Mouse (Mus musculus) hindbrain, postnatal 0 days (tissue): Measurements from ENCODE around the gene Lrfn1. TPM values are rescaled to one million over a fixed set of nuclear protein-coding genes. Genes with fewer than 3 reads are reported as not detected.

Experiments
- ATAC-seq: fragments of 200-750 bp; cut with Nextera tagmentation; 2 replicates; pipeline ENCODE4 v1.8.0; 2017; ENCODE audit warnings: mild to moderate bottlenecking, moderate TSS enrichment, moderate library complexity
- DNase-seq: peaks from one replicate; pipeline ENCODE4 v3.0.0-alpha.2; 2015; ENCODE audit warnings: low spot score
- H3K27ac ChIP-seq: fragments of 300-500 bp; sonication (generic); 2 replicates; pipeline ENCODE4 v1.5.1; 2014; ENCODE audit warnings: mild to moderate bottlenecking
- H3K27me3 ChIP-seq: fragments of 300-500 bp; sonication (generic); 2 replicates; pipeline ENCODE4 v1.6.1; 2014; ENCODE audit warnings: low read length, mixed read lengths; ENCODE audit not compliant: insufficient read depth
- H3K36me3 ChIP-seq: fragments of 300-500 bp; sonication (generic); 2 replicates; pipeline ENCODE4 v1.6.1; 2014; ENCODE audit warnings: low read length, mixed read lengths; ENCODE audit not compliant: insufficient read depth
- H3K4me1 ChIP-seq: fragments of 300-500 bp; sonication (generic); 2 replicates; pipeline ENCODE4 v1.6.1; 2014; ENCODE audit warnings: antibody characterized with exemption, low read length, mixed read lengths; ENCODE audit not compliant: insufficient read depth
- H3K4me2 ChIP-seq: fragments of 300-500 bp; sonication (generic); 2 replicates; pipeline ENCODE4 v1.6.1; 2014; ENCODE audit warnings: low read depth, mild to moderate bottlenecking, low read length, moderate library complexity, mixed read lengths
- H3K4me3 ChIP-seq: fragments of 300-500 bp; sonication (generic); 2 replicates; pipeline ENCODE4 v1.5.1; 2014; ENCODE audit warnings: low read length
- H3K9ac ChIP-seq: fragments of 300-500 bp; sonication (generic); replicated peaks from 2 replicates; pipeline ENCODE4 v1.6.1; 2014; ENCODE audit warnings: mild to moderate bottlenecking, low read length, moderate library complexity, mixed read lengths
- H3K9me3 ChIP-seq: fragments of 300-500 bp; sonication (generic); 2 replicates; pipeline ENCODE4 v1.6.1; 2016; ENCODE audit warnings: low read length, mixed read lengths
- CTCF ChIP-seq: IDR thresholded peaks from 2 replicates; pipeline ENCODE4 v1.5.1; 2016; ENCODE audit warnings: antibody characterized with exemption, control low read depth, low read depth
- WGBS: fragments of 180-500 bp; shearing (Covaris S2); extraction: QIAGEN DNeasy Blood & Tissue Kit; methylation state at CpG from one replicate; pipeline ENCODE4 v1.1.7; 2014; 5-methylcytosine and 5-hydroxymethylcytosine counted together
- polyA plus RNA-seq: library from polyadenylated mRNA; unstranded; fragments of >200 nt; fragmentation: Nextera tagmentation; extraction: Ambion mirVana; gene quantifications from 2 replicates; pipeline ENCODE4 v1.2.1, GENCODE M21; 2015
- total RNA-seq: library from RNA; depleted of rRNA; stranded (reverse); fragments of >200 nt; gene quantifications from 2 replicates; pipeline ENCODE4 v1.2.3, GENCODE M21; 2014; rRNA removed

The Lrfn1 gene
- 140 and 160 TPM in 2 replicates for total RNA-seq
- polyA plus RNA-seq, result 15.5 and 18.0 TPM in 2 replicates

DNA sequence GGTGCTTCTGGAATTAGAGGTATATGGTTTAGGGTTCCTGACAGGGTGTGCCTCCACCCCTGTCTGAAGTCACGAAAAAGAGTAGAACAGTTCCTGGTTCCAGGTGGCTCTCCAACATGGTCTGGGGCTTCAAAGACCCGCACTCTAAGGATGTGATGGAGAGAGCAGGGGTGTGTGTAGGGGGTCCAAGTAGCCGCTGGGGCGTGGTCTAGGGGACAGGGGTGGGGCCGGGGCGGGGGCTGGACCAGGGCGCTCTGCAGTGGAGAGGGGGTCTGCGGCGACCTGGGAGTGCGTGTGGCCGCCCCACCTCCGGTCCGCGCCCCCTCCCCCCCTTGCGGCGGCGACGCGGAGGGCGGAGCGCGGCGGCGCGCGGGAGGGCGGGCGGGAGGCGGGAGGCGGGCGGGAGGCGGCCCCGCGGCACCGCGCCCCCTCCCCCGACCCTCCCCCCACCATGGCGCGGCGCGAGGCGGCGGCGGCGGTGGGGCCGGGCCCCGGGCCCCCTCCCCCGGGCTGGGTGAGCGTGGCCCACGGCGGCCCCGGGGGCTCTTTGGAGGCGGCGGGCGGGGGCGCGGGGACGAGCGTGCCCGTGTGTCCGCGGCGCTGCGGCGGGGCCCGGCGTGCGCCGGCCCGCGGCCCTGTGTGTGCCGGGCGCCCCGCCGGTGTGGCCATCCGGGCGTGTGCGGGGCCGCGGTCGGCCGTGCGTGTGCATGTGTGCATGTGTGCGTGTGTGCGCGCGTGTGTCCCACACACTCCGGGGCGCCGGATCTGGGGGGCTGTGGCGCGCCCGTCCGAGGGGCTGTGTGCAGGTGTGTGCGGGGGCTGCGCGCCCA lies at the start of gene Lrfn1:
Lrfn1 (plus strand) TSS at position 450 of the 830 bp plus-strand sequence.
- Histone ChIP-seq H3K9me3 (no peaks in the 10 kb centered on the region), H3K27ac (peak within 1 kb of the TSS; percentile 77), H3K27me3 (no peaks in the 10 kb centered on the region), H3K36me3 (no peaks in the 10 kb centered on the region), H3K4me1 (no peaks in the 10 kb centered on the region; the same call in 1 of the 2 replicates), H3K4me2 (peak within 1 kb of the TSS; percentile 79), H3K4me3 (peak within 1 kb of the TSS; percentile 83), H3K9ac (peak within 1 kb of the TSS; percentile 90)
- WGBS, result under 1% methylated on average over 30 of the region's 97 CpGs
- peak; percentile 78 for ATAC-seq
- TF ChIP-seq CTCF, result no peak
- DNase-seq, result peak; percentile 70

GRCm38 (mm10) chr7:28410841-28411475 lies 40.8 kb upstream of the Lrfn1 start:
- Histone ChIP-seq H3K27ac (no peak overlapping the region), H3K4me1 (no peaks in the 10 kb centered on the region), H3K36me3 (peaks cover 50% of the 10 kb centered on the region), H3K9me3 (no peaks in the 10 kb centered on the region), H3K9ac (no peak overlapping the region), H3K4me3 (no peak overlapping the region), H3K27me3 (no peaks in the 10 kb centered on the region), H3K4me2 (no peak overlapping the region)
- ATAC-seq (no peak), DNase-seq (no peak)
- WGBS, result 82% methylated on average over 3 of the region's 3 CpGs
- TF ChIP-seq CTCF, result no peak

DNA sequence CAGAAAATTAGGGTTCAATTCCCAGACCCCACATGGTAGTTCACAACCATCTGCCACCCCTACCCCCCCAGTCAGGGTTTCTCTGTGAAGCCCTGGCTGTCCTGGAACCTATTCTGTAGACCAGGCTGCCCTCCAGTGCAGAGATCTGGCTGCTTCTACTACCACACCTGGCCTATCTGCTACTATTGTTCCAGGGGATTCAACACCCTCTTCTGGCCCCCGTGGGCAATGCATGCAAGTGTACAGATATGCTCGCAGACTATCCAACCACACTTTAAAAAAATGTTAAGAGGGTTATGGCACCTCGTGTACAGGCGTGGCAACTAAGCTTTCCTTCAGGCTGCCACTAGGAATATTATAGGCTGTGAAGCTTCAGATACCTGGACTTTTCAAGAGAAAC lies 39.0 kb upstream of the Lrfn1 start:
- 90% methylated on average over 4 of the region's 4 CpGs for WGBS
- H3K4me2 ChIP-seq, result no peak overlapping the region
- no peaks in the 10 kb centered on the region for H3K4me1 ChIP-seq
- DNase-seq, result no peak
- no peak overlapping the region for H3K27ac ChIP-seq
- 0 out of 2 replicates have a peak, but pooled peaks have one; percentile 14 for TF ChIP-seq CTCF
- H3K4me3 ChIP-seq, result no peak overlapping the region
- no peak overlapping the region for H3K9ac ChIP-seq
- no peak for ATAC-seq
- H3K36me3 ChIP-seq, result peaks cover 31% of the 10 kb centered on the region
- H3K27me3 ChIP-seq, result no peaks in the 10 kb centered on the region
- H3K9me3 ChIP-seq, result no peaks in the 10 kb centered on the region

DNA sequence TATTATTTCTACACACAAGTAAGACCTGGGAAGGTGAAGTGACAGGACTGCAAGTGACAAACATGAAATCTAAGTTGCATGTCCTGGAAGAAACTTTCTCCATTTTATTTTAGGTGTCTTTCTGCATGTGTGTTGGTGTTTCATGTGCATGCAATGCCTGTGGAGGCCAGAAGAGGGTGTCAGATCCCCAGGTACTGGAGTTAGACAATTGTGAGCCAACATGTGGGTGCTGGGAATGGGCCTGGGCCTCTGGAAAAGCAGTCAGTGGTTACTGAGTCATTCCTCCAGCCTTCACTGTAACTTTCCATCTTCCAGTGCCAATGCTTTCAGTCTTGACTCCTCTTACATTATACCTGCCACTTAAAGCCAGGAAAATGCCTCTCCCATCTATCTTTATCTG lies 34.4 kb upstream of the Lrfn1 start:
- Histone ChIP-seq H3K27me3 (no peaks in the 10 kb centered on the region), H3K36me3 (peaks cover 25% of the 10 kb centered on the region), H3K9ac (no peak overlapping the region), H3K9me3 (no peaks in the 10 kb centered on the region), H3K4me2 (no peak overlapping the region), H3K4me1 (no peaks in the 10 kb centered on the region), H3K27ac (peak overlapping the region; percentile 20; the same call in 1 of the 2 replicates), H3K4me3 (no peak overlapping the region)
- ATAC-seq, result no peak
- DNase-seq, result no peak
- TF ChIP-seq CTCF, result peak; percentile 37; the same call in 1 of the 2 replicates

GRCm38 (mm10) chr7:28418096-28418670 lies 33.6 kb upstream of the Lrfn1 start:
- no peaks in the 10 kb centered on the region for H3K9me3 ChIP-seq
- 54% methylated on average over 8 of the region's 8 CpGs for WGBS
- H3K9ac ChIP-seq, result no peak overlapping the region
- no peaks in the 10 kb centered on the region for H3K27me3 ChIP-seq
- no peak overlapping the region for H3K4me2 ChIP-seq
- TF ChIP-seq CTCF, result no peak
- H3K27ac ChIP-seq, result 0 out of 2 replicates have a peak overlapping the region, but pooled peaks have one; percentile 20
- no peak overlapping the region for H3K4me3 ChIP-seq
- DNase-seq, result peak; percentile 37
- peak; percentile 68 for ATAC-seq
- peaks cover 26% of the 10 kb centered on the region for H3K36me3 ChIP-seq
- no peaks in the 10 kb centered on the region for H3K4me1 ChIP-seq

DNA sequence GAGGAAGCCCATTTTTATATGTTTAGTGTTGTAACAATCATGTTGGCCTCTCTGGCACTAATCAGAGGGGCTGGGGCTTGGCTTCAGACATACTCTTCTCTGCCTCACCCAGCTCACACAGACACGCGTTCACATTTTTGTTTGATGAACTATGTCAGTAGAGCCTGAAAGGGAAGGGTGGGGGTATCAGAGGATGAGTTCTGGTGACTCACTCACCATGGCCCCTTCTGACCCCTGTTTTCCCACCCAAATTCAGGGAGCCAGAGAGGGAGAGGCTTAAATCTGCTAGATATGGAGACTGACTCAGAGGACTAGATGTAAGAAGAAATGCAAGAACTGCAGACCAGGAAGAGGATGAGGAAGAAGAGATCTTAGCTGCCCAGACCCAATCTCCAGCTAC lies 32.4 kb upstream of the Lrfn1 start:
- 95% methylated on average over 2 of the region's 2 CpGs for WGBS
- no peak for DNase-seq
- H3K4me2 ChIP-seq, result no peak overlapping the region
- no peaks in the 10 kb centered on the region for H3K9me3 ChIP-seq
- no peaks in the 10 kb centered on the region for H3K27me3 ChIP-seq
- ATAC-seq, result no peak
- peaks cover 20% of the 10 kb centered on the region; the same call in 1 of the 2 replicates for H3K36me3 ChIP-seq
- no peak for TF ChIP-seq CTCF
- H3K9ac ChIP-seq, result no peak overlapping the region
- H3K27ac ChIP-seq, result no peak overlapping the region
- H3K4me3 ChIP-seq, result no peak overlapping the region
- H3K4me1 ChIP-seq, result no peaks in the 10 kb centered on the region
